Mouse (Mus musculus) testis, adult 2 months (tissue): ENCODE data around the gene Nedd9.

Experiments used
- CTCF ChIP-seq: fragments of 200-500 bp; IDR thresholded peaks from 2 replicates; pipeline ENCODE4 v1.5.1; 2012; ENCODE audit warnings: low read depth, mild to moderate bottlenecking, inconsistent platforms, low read length, moderate library complexity; ENCODE audit not compliant: control insufficient read depth, insufficient read depth, insufficient replicate concordance
- POLR2A ChIP-seq: fragments of 200-500 bp; IDR thresholded peaks from 2 replicates; pipeline ENCODE4 v1.6.1; 2012; ENCODE audit warnings: low read depth, mild to moderate bottlenecking, inconsistent platforms, low read length, moderate library complexity; ENCODE audit not compliant: control insufficient read depth

DNA sequence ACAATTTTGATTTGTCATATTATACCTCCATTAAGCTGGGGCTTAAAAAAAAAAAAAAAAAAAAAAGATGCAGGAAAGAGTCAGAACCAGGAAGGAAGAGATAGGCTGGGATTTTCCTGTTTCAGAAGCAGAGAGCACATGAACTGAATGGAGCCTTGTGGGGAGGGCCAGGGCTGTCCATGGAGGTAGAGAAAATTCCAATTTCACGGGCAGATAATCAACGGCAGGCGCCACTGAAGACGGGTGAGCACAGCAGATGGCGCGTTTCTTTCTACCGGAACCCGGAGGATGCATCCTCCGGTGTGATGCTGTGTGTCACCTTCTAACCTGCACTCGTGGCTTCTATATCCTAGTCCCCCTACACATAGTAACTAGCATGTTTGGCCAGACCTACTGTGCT, 190.8 kb downstream of the Nedd9 start:
- TF ChIP-seq CTCF (no peak), POLR2A (no peak)
